Mouse (Mus musculus): ENCODE data around the gene Glp1r.

Gene Glp1r

DNA sequence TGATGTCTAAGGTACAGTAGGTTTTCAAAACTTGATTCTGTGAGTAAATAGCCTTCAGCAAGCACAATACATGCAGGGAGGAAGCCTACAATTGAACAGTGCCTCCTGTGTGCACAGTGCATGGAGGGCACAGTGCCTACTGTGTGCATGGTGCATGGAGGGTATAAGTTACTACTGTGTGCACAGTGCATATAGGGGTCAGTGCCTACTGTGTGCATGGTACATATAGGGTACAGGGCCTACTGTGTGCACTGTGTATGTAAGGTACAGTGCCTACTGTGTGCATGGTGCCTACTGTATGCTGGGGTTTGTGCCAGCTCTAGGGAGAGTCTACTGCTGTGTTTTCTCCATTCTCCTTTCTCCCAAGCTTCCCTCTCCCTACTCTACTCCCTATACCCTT, 12.6 kb downstream of the Glp1r start:
- no peak for DNase-seq

GRCm38 (mm10) chr17:30923566-30923965, 21.9 kb downstream of the Glp1r start:
- no peak for DNase-seq

DNA sequence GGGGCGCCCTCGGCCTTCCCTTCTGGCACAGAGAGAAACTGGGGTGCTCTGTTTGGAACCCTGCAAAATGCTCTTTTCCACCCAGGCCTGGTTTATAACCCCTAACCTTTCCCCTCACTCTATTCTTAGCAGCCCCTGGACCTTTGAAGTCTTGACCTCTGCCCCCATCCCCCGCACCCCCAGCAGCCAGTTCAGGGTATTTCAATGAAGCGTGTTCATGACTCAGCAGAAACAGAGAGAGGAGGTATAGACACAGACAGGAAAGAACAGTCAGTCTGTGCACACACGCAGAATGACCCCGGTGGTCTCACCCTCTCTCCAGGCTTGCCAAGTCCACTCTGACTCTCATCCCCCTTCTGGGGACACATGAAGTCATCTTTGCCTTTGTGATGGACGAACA, 29.2 kb downstream of the Glp1r start:
- no peak for DNase-seq

- no peak for DNase-seq
Measured at GRCm38 (mm10) chr17:30932836-30933235, 31.2 kb downstream of the Glp1r start.

- no peak for DNase-seq
Measured at GRCm38 (mm10) chr17:30935301-30935700, 33.7 kb downstream of the Glp1r start.

DNA sequence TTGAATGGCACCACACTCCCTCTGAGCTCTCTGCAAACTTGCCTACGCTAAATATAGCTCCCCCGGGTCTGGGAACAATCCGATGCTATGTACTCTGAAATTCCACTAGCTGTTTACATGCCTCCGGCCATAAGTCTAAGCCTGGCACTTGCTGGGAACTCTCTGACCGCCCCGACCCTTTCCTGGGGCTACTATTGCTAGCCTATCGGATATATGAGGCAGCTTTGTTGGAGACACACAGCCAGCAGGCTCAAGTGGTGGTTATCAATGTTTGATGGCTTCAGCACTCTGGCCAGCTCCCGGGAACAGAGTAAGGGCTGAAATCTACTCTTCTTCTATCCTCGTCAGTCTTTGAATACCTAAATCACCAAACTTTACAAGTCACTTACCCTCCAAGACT, 36.9 kb downstream of the Glp1r start:
- peak; percentile 65 for DNase-seq

DNA sequence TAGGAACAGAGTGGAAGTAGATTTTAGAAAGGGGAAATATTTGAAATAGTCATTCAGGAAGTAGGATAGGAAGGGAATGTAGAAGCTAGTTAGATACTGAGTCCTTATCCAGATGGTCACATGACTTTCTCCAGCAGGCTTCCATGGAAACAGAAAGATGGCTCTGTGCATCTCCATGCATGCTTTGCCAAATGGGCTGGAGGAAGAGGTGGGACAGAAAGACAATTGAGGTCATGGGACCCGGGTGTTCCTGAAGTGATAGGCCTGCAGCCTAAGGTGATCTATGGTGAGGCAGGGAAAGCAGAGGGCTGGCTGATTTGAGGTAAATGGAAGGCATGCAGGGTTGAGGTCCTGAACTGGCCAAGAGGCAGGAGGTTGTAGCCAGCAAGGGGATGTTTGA, 46.8 kb downstream of the Glp1r start:
- no peak for DNase-seq

DNA sequence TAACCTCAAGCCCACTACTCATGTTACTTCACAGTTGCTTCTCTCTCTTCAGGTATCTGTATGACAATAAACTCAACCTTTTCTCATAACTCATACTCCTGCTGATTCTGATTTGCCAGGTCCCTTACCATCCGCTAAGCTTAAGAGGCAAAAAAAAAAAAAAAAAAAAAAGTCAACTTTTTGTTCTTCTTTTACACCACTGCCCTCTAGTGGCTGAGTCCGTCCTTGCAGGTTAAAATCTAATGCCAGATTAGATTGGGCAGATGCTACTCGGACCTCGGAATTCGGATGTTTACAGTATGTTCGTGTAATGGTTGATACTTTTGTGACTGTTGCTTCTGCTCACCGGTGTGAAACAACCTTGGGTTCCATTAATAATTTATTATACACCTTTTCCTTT, 49.2 kb downstream of the Glp1r start:
- peak; percentile 88 for DNase-seq

GRCm38 (mm10) chr17:30951600-30951999, 50.0 kb downstream of the Glp1r start:
- no peak for DNase-seq

- no peak for DNase-seq
Measured at GRCm38 (mm10) chr17:30954340-30954739, 52.7 kb downstream of the Glp1r start, which contains the start of gene Umodl1. TSS of gene Umodl1 (plus strand) at chr17:30954640.

DNA sequence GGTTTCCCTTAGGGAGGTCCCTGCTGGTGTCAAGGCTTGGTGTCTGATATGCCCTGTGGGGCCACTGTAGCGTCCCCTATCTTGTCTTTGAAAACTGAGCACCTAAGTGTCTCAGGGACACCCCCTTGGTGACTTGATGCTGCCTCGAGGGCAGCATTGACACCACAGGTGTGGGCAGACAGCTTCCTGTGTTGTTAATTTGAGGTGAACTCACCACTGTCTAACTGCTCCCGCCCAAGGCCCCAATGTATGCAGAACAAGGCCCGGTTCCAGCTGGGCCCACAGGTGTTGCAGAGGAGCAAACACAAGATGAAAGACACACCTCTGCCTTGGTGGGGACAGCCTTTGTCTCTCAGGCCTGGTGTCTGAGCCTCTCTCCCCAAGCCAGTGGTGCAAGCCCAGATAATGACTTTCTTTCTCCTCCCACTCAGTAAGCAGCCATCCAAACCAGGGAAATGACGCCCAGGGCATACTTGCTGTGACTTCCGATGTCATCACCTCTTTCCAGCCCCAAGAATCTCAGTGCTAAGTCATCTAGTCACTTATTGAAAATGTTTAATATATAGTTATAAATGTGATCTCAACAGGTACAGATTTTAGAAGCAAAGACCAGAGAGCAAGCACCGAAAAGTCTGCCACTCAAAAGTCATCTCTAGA, 60.4 kb downstream of the Glp1r start:
- DNase-seq: no peak

DNA sequence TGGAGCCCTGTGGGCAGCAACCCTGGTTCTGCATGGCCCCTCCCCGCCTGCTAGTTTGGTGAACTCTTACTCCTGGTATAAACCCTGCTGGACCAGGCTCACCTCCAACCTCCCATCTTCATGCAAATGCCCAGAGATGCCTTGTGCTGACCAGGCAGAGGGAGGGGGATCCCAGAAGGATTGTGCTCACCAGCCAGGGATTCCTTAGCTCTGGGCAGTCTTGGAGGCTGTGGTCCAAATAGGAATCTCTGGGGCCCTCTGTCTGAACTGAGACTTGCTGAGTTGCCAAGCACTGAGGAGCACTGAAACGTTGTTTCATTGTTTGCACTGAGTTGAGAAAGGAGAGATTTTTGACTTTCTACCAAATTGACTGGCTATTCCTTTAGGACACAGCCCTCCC, 61.3 kb downstream of the Glp1r start:
- no peak for DNase-seq

- no peak for DNase-seq
Measured at GRCm38 (mm10) chr17:30969983-30970382, 68.4 kb downstream of the Glp1r start.

DNA sequence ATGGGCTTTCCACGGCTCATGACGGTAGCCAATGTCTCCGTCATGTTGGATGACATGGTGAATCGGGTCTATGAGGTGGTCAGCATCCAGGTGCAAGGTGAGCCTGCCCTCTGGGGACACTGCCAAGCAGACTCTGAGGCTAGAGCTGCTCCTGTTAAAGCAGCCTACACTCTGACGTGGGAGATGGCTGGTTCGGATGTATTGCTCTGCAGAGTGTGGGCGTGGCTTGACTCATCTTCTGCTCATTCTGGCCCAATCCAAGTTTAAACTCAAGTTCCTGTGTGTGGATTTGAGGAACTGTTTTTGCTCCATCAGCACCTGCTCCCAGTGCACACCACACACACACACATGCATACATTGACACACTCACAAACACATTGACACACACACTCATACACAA, 70.3 kb downstream of the Glp1r start:
- no peak for DNase-seq

GRCm38 (mm10) chr17:30973332-30973731, 71.7 kb downstream of the Glp1r start:
- DNase-seq: peak; percentile 67

DNA sequence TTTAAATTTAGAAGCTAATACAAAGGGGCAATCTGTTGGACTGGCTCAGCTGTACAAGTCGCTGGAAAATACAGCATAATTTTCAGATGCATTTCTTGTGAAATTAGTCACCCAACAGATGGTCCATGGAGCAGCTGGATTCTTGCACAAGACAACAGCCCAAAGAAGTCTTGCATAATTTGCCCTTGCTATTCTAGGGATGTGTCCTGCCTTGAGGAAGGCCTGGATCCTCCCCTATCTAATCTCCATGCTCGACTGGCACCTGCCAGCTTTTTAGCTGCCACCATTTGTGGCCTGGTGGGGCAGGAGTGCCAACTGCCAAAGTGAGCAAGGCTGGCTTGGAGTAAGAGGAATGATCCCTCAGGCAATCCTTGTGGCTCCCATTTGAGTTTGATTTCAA, 75.7 kb downstream of the Glp1r start:
- DNase-seq: no peak

- DNase-seq: no peak
Measured at GRCm38 (mm10) chr17:30978556-30978955, 76.9 kb downstream of the Glp1r start.

DNA sequence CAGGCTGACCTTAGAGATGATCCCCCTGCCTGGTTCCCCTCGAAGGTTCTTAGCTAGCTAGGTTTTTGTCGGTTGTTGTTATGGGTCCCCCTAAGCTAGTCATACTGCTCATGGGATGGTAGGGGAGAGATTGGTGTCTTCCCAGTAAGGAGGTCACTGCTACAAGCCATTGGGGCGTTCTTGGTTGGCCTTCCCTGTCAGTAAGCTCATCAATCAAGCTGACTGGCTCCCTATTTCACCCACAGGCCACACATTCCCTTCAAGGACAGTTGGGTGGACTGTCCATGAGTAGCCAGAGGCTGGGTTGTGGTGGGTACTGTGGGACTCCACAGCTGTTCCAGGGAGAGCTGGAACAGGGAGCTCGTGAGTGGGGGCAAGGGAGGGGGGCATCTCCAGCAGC, 81.9 kb downstream of the Glp1r start:
- no peak for DNase-seq

DNA sequence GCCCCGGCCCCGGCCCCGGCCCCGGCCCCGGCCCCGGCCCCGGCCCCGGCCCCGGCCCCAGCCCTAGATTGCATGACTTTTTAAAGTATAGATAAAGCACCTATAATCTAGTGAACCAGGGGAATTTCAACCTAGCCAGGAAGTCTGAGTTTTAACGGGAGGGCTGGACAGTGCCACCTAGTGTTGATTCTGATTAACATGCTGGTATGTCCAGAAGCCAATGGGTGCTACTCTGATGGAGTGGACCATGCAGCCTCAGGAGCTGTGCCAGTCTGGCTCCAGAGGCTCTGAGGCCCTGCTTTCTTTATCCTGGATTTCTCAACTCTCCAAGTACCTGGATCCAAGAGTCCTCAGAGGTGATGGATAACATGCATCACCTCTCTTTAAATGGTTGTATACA, 88.6 kb downstream of the Glp1r start:
- DNase-seq: peak; percentile 53
